Mouse (Mus musculus) T-helper 17 cell (primary cell): Measurements from ENCODE around the gene Nlrx1.

ENCODE experiments used
- in situ Hi-C, 2 experiments: fragments of 300-600 bp; cut with MboI, MseI; formaldehyde crosslinking; loops; 1 replicate in 1 of 2; 2 replicates in 1 of 2; pipeline ENCODE4 v1.15.1; 2025; ENCODE audit warnings: high pct_unique_total_duplicates in 2 of 2

Nlrx1 gene

DNA sequence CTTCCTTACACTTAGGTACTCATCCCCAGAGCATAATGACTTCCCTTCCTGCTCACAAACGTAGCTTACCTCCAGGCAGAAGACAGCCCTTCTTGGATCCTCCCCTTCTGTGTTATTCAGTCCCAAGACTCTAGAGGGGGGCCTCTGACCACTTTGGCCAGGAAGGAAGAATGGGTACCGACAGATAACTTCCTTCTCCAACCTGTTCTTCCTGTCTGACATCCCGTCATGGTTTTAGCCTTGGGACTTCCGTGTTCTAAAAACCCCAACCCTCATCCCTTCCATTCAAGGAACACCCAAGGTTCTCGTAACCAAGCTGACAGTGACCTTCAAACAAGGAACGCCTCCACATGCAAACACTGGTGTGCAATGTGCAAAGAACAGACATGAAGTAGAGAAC is at the start of gene Nlrx1:
TSS of gene Nlrx1 (minus strand) at position 168 of the 400 bp plus-strand sequence.
- in situ Hi-C loops, result loop anchor here in 1 of 2 experiments (25.0 kb wide), 1 partner anchor 706 kb away; no protein-coding TSS in a partner anchor

GRCm38 (mm10) chr9:44317452-44317851 is 49.1 kb upstream of the Nlrx1 start:
- in situ Hi-C loops, result no loop called here

GRCm38 (mm10) chr9:44314910-44315309 is 46.5 kb upstream of the Nlrx1 start:
- in situ Hi-C loops, result no loop called here

DNA sequence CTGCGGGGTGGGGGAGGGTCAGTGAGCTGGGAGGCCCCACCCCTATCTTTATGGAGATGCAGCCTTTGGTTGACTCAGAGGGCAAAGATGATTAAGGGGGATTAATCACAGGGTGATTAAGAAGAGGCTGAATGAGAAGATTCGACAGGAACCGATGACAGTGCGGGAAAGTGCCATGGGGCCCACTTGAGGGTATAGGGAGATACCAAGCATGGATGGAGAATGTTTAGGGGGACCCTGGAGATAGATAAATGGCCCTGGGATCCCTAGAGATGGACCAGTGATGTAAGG is 45.8 kb upstream of the Nlrx1 start:
- in situ Hi-C loops, result no loop called here

- in situ Hi-C loops, result no loop called here
Observed at GRCm38 (mm10) chr9:44313476-44314256, 45.3 kb upstream of the Nlrx1 start.

- in situ Hi-C loops, result no loop called here
Observed at GRCm38 (mm10) chr9:44311136-44312134, 43.0 kb upstream of the Nlrx1 start.

DNA sequence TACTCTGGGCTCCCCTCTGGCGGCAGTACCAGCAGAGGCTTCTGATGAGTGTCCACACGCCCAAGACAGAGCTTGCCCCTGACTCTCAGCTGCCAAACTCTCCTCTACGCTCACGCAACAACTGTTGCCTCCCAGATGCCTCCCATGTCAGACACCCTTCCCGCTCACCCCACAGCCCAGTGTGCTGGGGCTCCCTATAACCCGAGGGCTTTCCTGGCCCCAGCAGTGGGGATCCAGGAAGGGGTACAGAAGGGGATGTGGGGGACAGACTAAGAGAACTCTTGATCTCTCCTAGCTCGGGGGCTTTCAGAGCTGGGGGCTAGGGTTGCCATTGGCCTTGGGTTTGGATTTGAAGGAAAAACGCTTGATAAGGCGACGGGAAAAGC is 42.3 kb upstream of the Nlrx1 start:
- in situ Hi-C loops, result no loop called here

DNA sequence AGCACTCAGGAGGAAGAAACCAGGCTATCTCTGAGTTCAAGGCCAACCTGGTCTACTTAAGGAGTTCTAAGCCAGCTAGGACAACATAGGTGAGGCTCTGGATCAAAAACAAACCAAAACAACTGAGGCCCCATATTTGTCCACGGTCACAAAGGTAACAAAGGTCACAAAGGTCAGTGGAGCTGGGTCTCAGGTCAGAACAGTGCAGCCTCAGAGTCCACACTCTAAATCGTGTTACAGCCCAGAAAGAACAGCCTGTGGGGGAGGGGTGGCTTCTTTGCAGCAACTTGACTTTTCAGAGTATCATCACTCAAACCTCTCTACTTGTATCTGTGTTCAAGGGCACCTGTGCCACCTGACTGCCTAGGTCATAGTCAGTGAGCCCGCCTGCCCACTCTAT is 41.4 kb upstream of the Nlrx1 start:
- in situ Hi-C loops, result loop anchor here in 1 of 2 experiments (10.0 kb wide), 1 partner anchor 1875 kb away; no protein-coding TSS in a partner anchor

DNA sequence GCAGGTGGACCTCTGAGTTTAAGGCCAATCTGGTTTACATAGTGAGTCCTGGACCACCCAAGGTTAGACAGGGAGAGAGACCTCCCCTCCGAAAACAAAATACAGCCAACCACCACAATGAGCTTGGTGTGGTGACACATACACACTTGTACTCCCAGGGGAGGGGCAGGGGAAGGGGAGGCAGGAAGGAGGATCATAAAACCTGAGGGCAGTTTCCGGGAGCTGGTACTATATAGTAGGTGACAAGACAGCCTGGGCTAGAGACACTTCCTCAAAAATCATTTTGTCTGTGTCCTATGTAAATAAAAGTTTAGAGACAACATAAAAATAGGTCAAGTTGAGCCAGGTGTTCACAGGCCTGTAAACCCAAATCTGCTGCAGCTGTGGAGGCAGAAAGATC is 38.8 kb upstream of the Nlrx1 start:
- in situ Hi-C loops, result loop anchor here in 1 of 2 experiments (10.0 kb wide), 1 partner anchor 1872 kb away; no protein-coding TSS in a partner anchor

DNA sequence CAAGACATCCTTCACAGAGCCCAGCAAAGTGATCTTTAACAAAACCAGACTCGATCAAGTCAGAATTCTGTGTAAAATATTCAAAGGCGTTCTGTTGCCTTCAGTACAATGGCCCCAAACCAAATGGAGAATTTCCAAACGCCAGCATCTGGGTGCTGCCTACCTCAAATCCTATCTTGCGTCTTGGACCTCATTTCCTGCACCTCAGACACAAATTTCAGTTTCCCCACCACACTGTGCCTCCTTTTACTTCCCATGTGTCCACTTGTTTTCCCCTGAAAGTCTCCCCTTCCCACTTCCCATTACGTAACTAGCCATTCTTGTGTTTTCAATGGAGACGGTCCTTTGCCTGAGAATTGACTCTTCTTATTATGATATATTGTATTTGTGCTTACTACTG is 38.1 kb upstream of the Nlrx1 start:
- in situ Hi-C loops, result loop anchor here in 1 of 2 experiments (10.0 kb wide), 1 partner anchor 1872 kb away; no protein-coding TSS in a partner anchor

GRCm38 (mm10) chr9:44305466-44306079 is 37.2 kb upstream of the Nlrx1 start, which contains the start of gene Hinfp:
Gene Hinfp, minus strand, starts transcription at chr9:44305671.
- in situ Hi-C loops, result loop anchor here in 1 of 2 experiments (10.0 kb wide), 1 partner anchor 1871 kb away; no protein-coding TSS in a partner anchor

DNA sequence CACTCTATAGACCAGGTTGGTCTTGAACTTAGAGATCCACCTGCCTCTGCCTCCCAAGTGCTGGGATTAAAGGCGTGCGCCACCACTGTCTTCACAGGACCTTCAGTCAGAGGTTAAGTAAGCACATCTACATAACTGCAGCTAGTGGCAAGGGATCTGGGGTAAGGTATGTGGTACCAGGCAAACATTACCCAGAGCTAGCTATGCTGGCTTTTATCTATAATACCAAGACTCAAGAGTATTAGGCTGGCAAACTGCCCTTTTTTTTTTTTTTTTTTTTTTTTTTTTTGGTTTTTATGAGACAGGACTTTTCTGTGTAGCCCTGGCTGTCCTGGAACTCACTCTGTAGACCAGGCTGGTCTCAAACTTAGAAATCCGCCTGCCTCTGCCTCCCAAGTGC is 31.6 kb upstream of the Nlrx1 start:
- in situ Hi-C loops, result loop anchor here in 1 of 2 experiments (10.0 kb wide), 1 partner anchor 1865 kb away; no protein-coding TSS in a partner anchor

DNA sequence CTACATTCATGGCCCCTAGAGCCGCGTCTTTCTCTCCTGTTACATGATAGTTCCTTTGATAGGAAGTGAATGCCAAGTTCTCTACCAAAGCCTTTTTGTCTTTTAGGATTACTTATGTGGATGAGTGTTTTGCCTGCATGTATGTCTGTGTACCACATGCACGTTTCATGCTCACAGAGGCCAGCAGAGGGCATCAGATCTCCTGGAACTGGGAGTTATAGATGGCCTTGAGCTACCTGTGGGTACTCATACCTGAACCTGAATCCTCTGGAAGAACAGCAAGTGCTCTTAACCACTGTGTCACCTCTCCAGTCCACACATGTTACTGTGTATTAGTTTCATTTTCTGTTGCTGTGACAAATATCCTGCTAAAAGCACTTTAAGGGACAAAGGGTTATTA is 24.1 kb upstream of the Nlrx1 start:
- in situ Hi-C loops, result no loop called here

GRCm38 (mm10) chr9:44288959-44289291 is 20.5 kb upstream of the Nlrx1 start:
- in situ Hi-C loops, result no loop called here

GRCm38 (mm10) chr9:44288076-44288958 is 19.9 kb upstream of the Nlrx1 start, which contains the start of gene Abcg4:
Gene Abcg4, minus strand, starts transcription at chr9:44288615.
- in situ Hi-C loops, result no loop called here

GRCm38 (mm10) chr9:44287401-44288075 is 19.1 kb upstream of the Nlrx1 start:
- in situ Hi-C loops, result no loop called here

- in situ Hi-C loops, result no loop called here
Observed at GRCm38 (mm10) chr9:44287003-44287400, 18.6 kb upstream of the Nlrx1 start.

DNA sequence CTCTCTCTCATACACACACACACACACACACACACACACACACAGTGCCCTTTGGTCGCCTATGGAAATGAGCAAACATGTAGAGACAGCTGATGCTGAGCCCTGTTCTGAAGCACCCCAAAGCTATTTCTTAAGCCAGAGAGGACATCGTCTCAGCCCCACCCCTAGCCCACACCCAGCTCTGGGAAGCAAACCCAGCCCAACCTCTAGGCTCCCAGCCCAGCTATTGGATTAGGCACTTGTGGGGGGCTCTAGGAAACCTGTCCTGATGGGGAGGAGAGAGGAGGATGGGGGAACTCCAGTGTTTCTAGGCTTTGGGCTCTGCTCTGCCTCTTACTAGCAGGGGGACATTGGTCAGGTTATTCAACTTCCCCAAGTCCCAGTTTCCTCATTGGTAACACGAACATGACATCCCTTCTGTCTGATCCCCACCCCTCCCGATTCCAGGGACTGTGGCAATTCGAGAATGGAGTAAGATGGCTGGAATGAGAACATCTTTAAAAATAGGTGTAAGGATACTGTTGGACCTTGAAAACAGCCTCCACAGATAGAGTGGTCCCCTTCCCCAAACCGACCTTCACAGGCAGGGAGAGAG is 18.0 kb upstream of the Nlrx1 start:
- in situ Hi-C loops, result no loop called here

- in situ Hi-C loops, result no loop called here
Observed at GRCm38 (mm10) chr9:44283183-44283582, 14.8 kb upstream of the Nlrx1 start.

DNA sequence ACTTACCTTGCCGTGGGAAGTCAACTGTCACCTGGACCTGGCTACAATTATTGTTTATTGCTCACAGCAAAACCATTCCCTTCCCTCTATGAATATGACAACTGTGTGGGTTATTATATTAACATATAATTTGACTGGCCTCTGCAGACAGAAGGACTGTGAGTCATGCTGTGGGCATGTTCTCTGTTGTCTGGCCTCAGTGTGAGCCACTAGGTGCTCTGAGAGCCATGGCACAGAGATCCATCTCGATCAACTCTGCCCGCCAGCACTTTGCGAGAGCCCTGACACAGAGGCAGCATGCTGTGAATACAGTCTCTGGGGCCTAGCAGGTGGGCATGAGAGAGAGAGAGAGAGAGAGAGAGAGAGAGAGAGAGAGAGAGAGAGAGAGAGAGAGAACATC is 1.6 kb upstream of the Nlrx1 start:
- in situ Hi-C loops, result loop anchor here (10.0 to 25.0 kb wide), 3 partner anchors 708 to 1175 kb away; no protein-coding TSS in a partner anchor
